Mouse (Mus musculus) MEL (cell line): ENCODE measurements around the gene 4930519G04Rik. TPM values are rescaled to one million over a fixed set of nuclear protein-coding genes. Genes with fewer than 3 reads are reported as not detected.

ENCODE experiments used
- DNase-seq: peaks from one replicate; pipeline ENCODE4 v3.0.0; 2011; ENCODE audit warnings: low read depth, low spot score
- H3K27ac ChIP-seq: 2 replicates; pipeline ENCODE4 v1.5.1; 2012; ENCODE audit warnings: low read depth, mild to moderate bottlenecking, control low read depth, low read length, moderate library complexity; ENCODE audit not compliant: control insufficient read depth
- H3K27me3 ChIP-seq, 2 experiments: fragments of 150-350 bp in 1 of 2; sonication (generic) in 1 of 2; 2 replicates each; pipeline ENCODE4 v1.6.1; 2012; ENCODE audit warnings: low read length in 2 of 2, mild to moderate bottlenecking in 2 of 2, improper control_type of control experiment in 1 of 2, moderate library complexity in 1 of 2; ENCODE audit not compliant: insufficient read depth in 2 of 2, control insufficient read depth in 1 of 2
- H3K36me3 ChIP-seq, 2 experiments: 2 replicates each; pipeline ENCODE4 v1.6.1; 2012 to 2014; ENCODE audit warnings: low read length in 2 of 2, improper control_type of control experiment in 1 of 2, inconsistent platforms in 1 of 2, mild to moderate bottlenecking in 1 of 2; ENCODE audit not compliant: insufficient read depth in 2 of 2, control insufficient read depth in 1 of 2
- H3K4me1 ChIP-seq, 2 experiments: fragments of 150-350 bp in 1 of 2; sonication (generic) in 1 of 2; 2 replicates each; pipeline ENCODE4 v1.6.1; 2012; ENCODE audit warnings: low read length in 2 of 2, improper control_type of control experiment in 1 of 2, mild to moderate bottlenecking in 1 of 2; ENCODE audit not compliant: insufficient read depth in 2 of 2, control insufficient read depth in 1 of 2
- H3K4me3 ChIP-seq, 2 experiments: fragments of 150-350 bp in 1 of 2; sonication (generic) in 1 of 2; 2 replicates each; pipeline ENCODE4 v1.5.1; 2012; ENCODE audit warnings: low read depth in 2 of 2, low read length in 2 of 2, mild to moderate bottlenecking in 2 of 2, moderate library complexity in 2 of 2, control low read depth in 1 of 2, improper control_type of control experiment in 1 of 2; ENCODE audit not compliant: control insufficient read depth in 1 of 2, insufficient read depth in 1 of 2
- H3K79me2 ChIP-seq: 2 replicates; pipeline ENCODE4 v1.6.1; 2012; ENCODE audit warnings: mild to moderate bottlenecking, low read length, moderate library complexity; ENCODE audit not compliant: control insufficient read depth, poor library complexity, insufficient read depth
- H3K9ac ChIP-seq: 2 replicates; pipeline ENCODE4 v1.6.1; 2012; ENCODE audit warnings: low read depth, mild to moderate bottlenecking, control low read depth, low read length, moderate library complexity; ENCODE audit not compliant: control insufficient read depth, poor library complexity, severe bottlenecking
- H3K9me3 ChIP-seq: fragments of 150-350 bp; sonication (generic); replicated peaks from 2 replicates; pipeline ENCODE4 v1.6.1; 2012; ENCODE audit warnings: mild to moderate bottlenecking, low read length, improper control_type of control experiment, moderate library complexity; ENCODE audit not compliant: insufficient read depth
- BHLHE40 ChIP-seq: IDR thresholded peaks from 2 replicates; pipeline ENCODE4 v1.6.1; 2012; ENCODE audit warnings: low read depth, mild to moderate bottlenecking, inconsistent platforms, low read length, improper control_type of control experiment, borderline replicate concordance
- CHD1 ChIP-seq: IDR thresholded peaks from 2 replicates; pipeline ENCODE4 v1.6.1; 2012; ENCODE audit warnings: low read depth, mild to moderate bottlenecking, inconsistent platforms, low read length, improper control_type of control experiment
- CHD2 ChIP-seq: IDR thresholded peaks from 2 replicates; pipeline ENCODE4 v1.6.1; 2011; ENCODE audit warnings: low read length, improper control_type of control experiment
- CTCF ChIP-seq, 3 experiments: IDR thresholded peaks in 2 of 3; conservative IDR thresholded peaks in 1 of 3; 2 replicates each; pipeline ENCODE4 v1.5.1; 2011 to 2012; ENCODE audit warnings: low read length in 3 of 3, low read depth in 2 of 3, mild to moderate bottlenecking in 2 of 3, improper control_type of control experiment in 1 of 3, inconsistent platforms in 1 of 3, mixed read lengths in 1 of 3, moderate library complexity in 1 of 3; ENCODE audit not compliant: control insufficient read depth in 1 of 3, insufficient read depth in 1 of 3, poor library complexity in 1 of 3, severe bottlenecking in 1 of 3
- EP300 ChIP-seq, 2 experiments: IDR thresholded peaks; 2 replicates each; pipeline ENCODE4 v1.6.1; 2011; ENCODE audit warnings: improper control_type of control experiment in 2 of 2, low read length in 2 of 2, low read depth in 1 of 2, mild to moderate bottlenecking in 1 of 2
- GABPA ChIP-seq: IDR thresholded peaks from 2 replicates; pipeline ENCODE4 v1.6.1; 2012; ENCODE audit warnings: low read depth, mild to moderate bottlenecking, inconsistent platforms, low read length, improper control_type of control experiment, moderate library complexity
- GATA1 ChIP-seq: IDR thresholded peaks from 2 replicates; pipeline ENCODE4 v1.6.1; 2011; ENCODE audit warnings: low read depth, low read length, improper control_type of control experiment
- HCFC1 ChIP-seq: IDR thresholded peaks from 2 replicates; pipeline ENCODE4 v1.6.1; 2012; ENCODE audit warnings: low read depth, mild to moderate bottlenecking, inconsistent platforms, low read length, improper control_type of control experiment, moderate library complexity
- KAT2A ChIP-seq: conservative IDR thresholded peaks from 2 replicates; pipeline ENCODE4 v1.6.1; 2012; ENCODE audit warnings: low read depth, low read length, improper control_type of control experiment, inconsistent platforms
- MAZ ChIP-seq: IDR thresholded peaks from 2 replicates; pipeline ENCODE4 v1.6.1; 2012; ENCODE audit warnings: low read depth, mild to moderate bottlenecking, inconsistent platforms, low read length, improper control_type of control experiment
- MEF2A ChIP-seq: IDR thresholded peaks from 2 replicates; pipeline ENCODE4 v1.6.1; 2014; ENCODE audit warnings: low read depth, mild to moderate bottlenecking, inconsistent platforms, low read length, improper control_type of control experiment; ENCODE audit not compliant: poor library complexity, insufficient replicate concordance, severe bottlenecking; ENCODE audit errors: extremely low read depth
- MXI1 ChIP-seq: IDR thresholded peaks from 2 replicates; pipeline ENCODE4 v1.6.1; 2011; ENCODE audit warnings: mild to moderate bottlenecking, low read depth, low read length, improper control_type of control experiment
- MYB ChIP-seq: IDR thresholded peaks from 2 replicates; pipeline ENCODE4 v1.6.1; 2011; ENCODE audit warnings: mild to moderate bottlenecking, low read depth, low read length, improper control_type of control experiment
- MYC ChIP-seq: IDR thresholded peaks from 2 replicates; pipeline ENCODE4 v1.6.1; 2011; ENCODE audit warnings: low read depth, mild to moderate bottlenecking, low read length, improper control_type of control experiment, moderate library complexity
- NELFE ChIP-seq: IDR thresholded peaks from 2 replicates; pipeline ENCODE4 v1.6.1; 2011; ENCODE audit warnings: low read depth, low read length, improper control_type of control experiment
- NRF1 ChIP-seq: IDR thresholded peaks from 2 replicates; pipeline ENCODE4 v1.6.1; 2014; ENCODE audit warnings: low read depth, mild to moderate bottlenecking, inconsistent platforms, low read length, improper control_type of control experiment, moderate library complexity; ENCODE audit not compliant: poor library complexity, insufficient read depth, severe bottlenecking
- POLR2A ChIP-seq, 2 experiments: IDR thresholded peaks; 2 replicates each; pipeline ENCODE4 v1.6.1; 2011 to 2012; ENCODE audit warnings: low read length in 2 of 2, mild to moderate bottlenecking in 2 of 2, control low read depth in 1 of 2, improper control_type of control experiment in 1 of 2, low read depth in 1 of 2, moderate library complexity in 1 of 2; ENCODE audit not compliant: control insufficient read depth in 1 of 2, insufficient read depth in 1 of 2, poor library complexity in 1 of 2
- POLR2AphosphoS2 ChIP-seq: IDR thresholded peaks from 2 replicates; pipeline ENCODE4 v1.6.1; 2011; ENCODE audit warnings: low read length, improper control_type of control experiment
- POLR2AphosphoS5 ChIP-seq: IDR thresholded peaks from 2 replicates; pipeline ENCODE4 v1.6.1; 2012; ENCODE audit warnings: low read depth, borderline replicate concordance, mild to moderate bottlenecking, inconsistent platforms, low read length, moderate library complexity, mixed read lengths
- RCOR1 ChIP-seq: IDR thresholded peaks from 2 replicates; pipeline ENCODE4 v1.6.1; 2012; ENCODE audit warnings: low read depth, mild to moderate bottlenecking, inconsistent platforms, low read length, improper control_type of control experiment
- SIN3A ChIP-seq: IDR thresholded peaks from 2 replicates; pipeline ENCODE4 v1.6.1; 2012; ENCODE audit warnings: low read length, improper control_type of control experiment, inconsistent platforms
- SMC3 ChIP-seq: IDR thresholded peaks from 2 replicates; pipeline ENCODE4 v1.6.1; 2011; ENCODE audit warnings: low read depth, low read length, improper control_type of control experiment
- TAL1 ChIP-seq: IDR thresholded peaks from 2 replicates; pipeline ENCODE4 v1.6.1; 2012; ENCODE audit warnings: mild to moderate bottlenecking, inconsistent platforms, low read length, moderate library complexity, mixed read lengths
- TBP ChIP-seq: IDR thresholded peaks from 2 replicates; pipeline ENCODE4 v1.8.0; 2011; ENCODE audit warnings: low read depth, low read length, improper control_type of control experiment
- TCF12 ChIP-seq: IDR thresholded peaks from 2 replicates; pipeline ENCODE4 v1.6.1; 2014; ENCODE audit warnings: low read depth, mild to moderate bottlenecking, inconsistent platforms, low read length, improper control_type of control experiment, moderate library complexity
- UBTF ChIP-seq: IDR thresholded peaks from 2 replicates; pipeline ENCODE4 v1.6.1; 2012; ENCODE audit warnings: low read depth, mild to moderate bottlenecking, inconsistent platforms, low read length, improper control_type of control experiment, moderate library complexity, borderline replicate concordance; ENCODE audit not compliant: insufficient read depth
- ZKSCAN1 ChIP-seq: IDR thresholded peaks from 2 replicates; pipeline ENCODE4 v1.6.1; 2012; ENCODE audit warnings: low read depth, mild to moderate bottlenecking, inconsistent platforms, low read length, improper control_type of control experiment, moderate library complexity
- ZMIZ1 ChIP-seq: IDR thresholded peaks from 2 replicates; pipeline ENCODE4 v1.6.1; 2012; ENCODE audit warnings: low read depth, mild to moderate bottlenecking, inconsistent platforms, low read length, improper control_type of control experiment, moderate library complexity
- polyA plus RNA-seq, 2 experiments: library from polyadenylated mRNA; stranded (reverse) in 1 of 2; unstranded in 1 of 2; fragments of >175 nt in 1 of 2; fragments of >200 nt in 1 of 2; gene quantifications; 2 replicates each; pipeline versions ENCODE4 v1.2.1 to v1.2.4; 2012; ENCODE audit warnings: low replicate concordance in 2 of 2, low read depth in 1 of 2; ENCODE audit not compliant: insufficient read length in 2 of 2, insufficient read depth in 1 of 2, missing spikeins in 1 of 2
- total RNA-seq: library from RNA; depleted of rRNA; stranded (reverse); fragments of 300-350 nt; gene quantifications from 2 replicates; pipeline ENCODE4 v1.2.3, GENCODE M21; 2012

The 4930519G04Rik gene
- total and polyA plus RNA-seq, 3 experiments = not detected

DNA sequence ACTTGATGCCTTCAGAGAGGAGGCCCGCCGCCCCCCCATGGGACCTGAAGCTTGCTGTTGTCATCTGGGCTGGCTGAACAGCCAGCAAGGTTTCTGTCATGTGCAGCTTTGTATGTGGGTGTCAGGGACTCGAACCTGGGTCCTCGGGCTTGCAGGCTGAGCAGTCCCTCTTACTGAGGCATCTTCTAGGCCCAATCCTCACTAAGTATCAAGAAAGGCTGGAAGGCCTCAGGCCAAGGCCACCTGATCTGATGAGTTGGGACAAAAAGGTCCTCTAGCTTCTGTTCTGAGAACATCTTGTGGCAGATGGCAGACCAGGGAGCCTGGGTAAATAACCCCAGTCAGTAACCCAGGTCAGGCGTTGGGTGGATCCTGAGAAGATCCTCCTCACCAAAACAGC is 43.6 kb upstream of the 4930519G04Rik start:
- no peak for DNase-seq
- no peak overlapping the region for H3K4me3 ChIP-seq
- peaks cover 13% of the 10 kb centered on the region for H3K79me2 ChIP-seq
- H3K27me3 ChIP-seq = no peaks in the 10 kb centered on the region
- no peaks in the 10 kb centered on the region for H3K9me3 ChIP-seq
- no peak for TF ChIP-seq GABPA
- TF ChIP-seq ZMIZ1 = no peak
- no peak for TF ChIP-seq BHLHE40
- TF ChIP-seq CHD2 = no peak
- TF ChIP-seq ZKSCAN1 = no peak
- TF ChIP-seq CTCF (IDR thresholded peaks at IDR 0.05 in 2 of 3, conservative IDR thresholded peaks at IDR 0.05 in 1 of 3; ENCODE audit: control insufficient read depth in 1 of 3, insufficient read depth in 1 of 3, low read depth in 2 of 3, low read length in 3 of 3, poor library complexity in 1 of 3, severe bottlenecking in 1 of 3) = no peak
- TF ChIP-seq CHD1 = no peak
- TF ChIP-seq TCF12 = no peak
- TF ChIP-seq MXI1 = no peak
- no peak for TF ChIP-seq MYC
- no peak for TF ChIP-seq GATA1
- H3K27ac ChIP-seq = no peak overlapping the region
- H3K4me1 ChIP-seq = peaks cover 0 to 5% of the 10 kb centered on the region in 2 experiments; a peak in 1 of 4 replicates
- no peak overlapping the region for H3K9ac ChIP-seq
- peaks cover 0 to 2% of the 10 kb centered on the region in 2 experiments; a peak in 2 of 4 replicates for H3K36me3 ChIP-seq

DNA sequence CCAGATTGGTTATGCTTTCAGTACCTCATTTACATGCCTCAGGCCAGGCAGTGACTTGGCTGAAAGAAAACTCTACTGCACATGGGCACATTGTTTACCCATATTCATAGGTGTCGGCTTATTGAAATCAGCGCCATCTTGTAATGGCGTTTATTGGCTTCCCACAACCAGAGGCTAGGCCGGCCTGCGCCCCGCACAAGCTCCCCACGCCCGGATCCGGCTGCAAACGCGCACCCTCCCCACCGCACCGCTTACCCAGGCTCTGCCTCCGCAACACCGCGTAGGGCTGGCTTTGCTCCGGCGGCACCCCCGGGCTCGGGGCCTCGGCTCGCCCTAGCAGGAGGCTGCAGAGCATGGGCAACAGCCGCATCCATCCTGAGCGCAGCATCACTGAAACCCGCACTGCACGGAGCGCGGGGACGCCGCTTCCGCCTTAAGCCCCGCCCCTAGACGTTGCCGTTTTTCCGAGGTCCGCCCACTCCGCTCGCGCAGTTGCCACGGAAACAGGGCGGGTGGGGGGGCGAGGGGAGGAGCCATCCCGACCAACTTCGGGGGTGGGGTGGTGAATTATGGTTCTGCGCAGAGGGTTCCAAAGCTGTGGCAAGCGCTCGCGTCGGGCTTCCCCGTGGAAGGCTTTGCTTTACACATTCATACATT is 39.8 kb upstream of the 4930519G04Rik start:
- Histone ChIP-seq H3K27ac (peak overlapping the region; percentile 59), H3K9me3 (no peaks in the 10 kb centered on the region), H3K4me1 (peaks cover 0 to 5% of the 10 kb centered on the region in 2 experiments; a peak in 1 of 4 replicates), H3K27me3 (no peaks in the 10 kb centered on the region), H3K79me2 (peaks cover 13% of the 10 kb centered on the region), H3K9ac (peak overlapping the region; percentile 71), H3K4me3 (peak overlapping the region; percentile 70 to 82), H3K36me3 (no peaks in the 10 kb centered on the region; a peak in 1 of 4 replicates)
- DNase-seq = peak; percentile 87
- TF ChIP-seq MYB (no peak), CTCF (IDR thresholded peaks at IDR 0.05 in 2 of 3, conservative IDR thresholded peaks at IDR 0.05 in 1 of 3; ENCODE audit: control insufficient read depth in 1 of 3, insufficient read depth in 1 of 3, low read depth in 2 of 3, low read length in 3 of 3, poor library complexity in 1 of 3, severe bottlenecking in 1 of 3) (no peak), TAL1 (no peak), GATA1 (no peak), MYC (peak; percentile 79), RCOR1 (no peak), GABPA (no peak), ZMIZ1 (no peak), EP300 (IDR thresholded peaks at IDR 0.05; ENCODE audit: low read depth in 1 of 2, low read length in 2 of 2) (no peak), POLR2A (IDR thresholded peaks at IDR 0.05; ENCODE audit: control insufficient read depth in 1 of 2, insufficient read depth in 1 of 2, low read depth in 1 of 2, low read length in 2 of 2, poor library complexity in 1 of 2) (peak; percentile 62 to 80; a peak in 3 of 4 replicates), SIN3A (0 out of 2 replicates have a peak, but pooled peaks have one; percentile 9), UBTF (no peak), POLR2AphosphoS5 (no peak), ZKSCAN1 (no peak), NELFE (peak; percentile 74), MAZ (no peak), MXI1 (no peak; the same call in 1 of the 2 replicates), CHD2 (no peak), CHD1 (no peak), TBP (0 out of 2 replicates have a peak, but pooled peaks have one; percentile 15), MEF2A (no peak), TCF12 (no peak), KAT2A (no peak), NRF1 (no peak), SMC3 (no peak), HCFC1 (peak; percentile 64), POLR2AphosphoS2 (no peak)
